Mouse (Mus musculus): ENCODE data around the gene Scand1.
A peak's percentile ranks its signal among the peaks of the same experiment; 100 is the strongest.

GRCm38 (mm10) chr2:156312297-156312897, at the start of gene Scand1, which contains the start of gene Cnbd2:
- TF ChIP-seq POLR2A (IDR thresholded peaks at IDR 0.05; ENCODE audit: extremely low read depth, insufficient read depth, low read length), result peak; percentile 56; the same call in 1 of the 2 replicates
- peak; percentile 26; the same call in 1 of the 2 replicates for TF ChIP-seq CTCF (IDR thresholded peaks at IDR 0.05; ENCODE audit: low read depth, low read length)

Data from liver, adult 2 months (tissue).